Mouse (Mus musculus) spleen, embryonic (tissue): ENCODE results near the gene Mtcl1.
"Not testable (repeated sequence)": the region's sequence is repeated elsewhere in the genome, so short reads cannot be mapped to it uniquely, and the experiment has no call there.

Source experiments
- CTCF ChIA-PET: fragments of 350-600 bp; sonication (Branson Sonifier 250); formaldehyde crosslinking; loops from one replicate; lab custom pipeline; 2022; lab: Charles Lee

Gene Mtcl1

GRCm38 (mm10) chr17:66448421-66449405, 837 bp downstream of the Mtcl1 start:
- CTCF ChIA-PET: no interaction called here

GRCm38 (mm10) chr17:66447978-66448377, 1.6 kb downstream of the Mtcl1 start:
- CTCF ChIA-PET: no interaction called here

GRCm38 (mm10) chr17:66447007-66447312, 2.6 kb downstream of the Mtcl1 start:
- CTCF ChIA-PET: no interaction called here

- CTCF ChIA-PET: no interaction called here
These were observed 3.1 kb downstream of the Mtcl1 start for GRCm38 (mm10) chr17:66446196-66447006.

GRCm38 (mm10) chr17:66444059-66444700, 5.4 kb downstream of the Mtcl1 start:
- CTCF ChIA-PET: no interaction called here

- CTCF ChIA-PET: no interaction called here
These were observed 9.7 kb downstream of the Mtcl1 start for GRCm38 (mm10) chr17:66439888-66440287.

GRCm38 (mm10) chr17:66439051-66439753, 10.3 kb downstream of the Mtcl1 start:
- CTCF ChIA-PET: no interaction called here

- CTCF ChIA-PET: no interaction called here
These were observed 11.4 kb downstream of the Mtcl1 start for GRCm38 (mm10) chr17:66438137-66438536.

GRCm38 (mm10) chr17:66436811-66437210, 12.7 kb downstream of the Mtcl1 start:
- CTCF ChIA-PET: no interaction called here

GRCm38 (mm10) chr17:66435982-66436381, 13.6 kb downstream of the Mtcl1 start:
- CTCF ChIA-PET: no interaction called here

GRCm38 (mm10) chr17:66435007-66435406, 14.5 kb downstream of the Mtcl1 start:
- CTCF ChIA-PET: no interaction called here

GRCm38 (mm10) chr17:66434566-66434965, 15.0 kb downstream of the Mtcl1 start:
- CTCF ChIA-PET: no interaction called here

- CTCF ChIA-PET: not testable (repeated sequence)
These were observed 24.9 kb downstream of the Mtcl1 start for GRCm38 (mm10) chr17:66424601-66425000.

- CTCF ChIA-PET: no interaction called here
These were observed 30.1 kb downstream of the Mtcl1 start for GRCm38 (mm10) chr17:66419421-66419820.

GRCm38 (mm10) chr17:66417748-66418147, 31.8 kb downstream of the Mtcl1 start:
- CTCF ChIA-PET: no interaction called here

- CTCF ChIA-PET: no interaction called here
These were observed 32.2 kb downstream of the Mtcl1 start for GRCm38 (mm10) chr17:66417329-66417728.

GRCm38 (mm10) chr17:66416841-66417313, 32.7 kb downstream of the Mtcl1 start:
- CTCF ChIA-PET: no interaction called here

GRCm38 (mm10) chr17:66416436-66416835, 33.1 kb downstream of the Mtcl1 start:
- CTCF ChIA-PET: no interaction called here

GRCm38 (mm10) chr17:66414331-66414730, 35.2 kb downstream of the Mtcl1 start:
- CTCF ChIA-PET: no interaction called here

GRCm38 (mm10) chr17:66412155-66412970, 37.2 kb downstream of the Mtcl1 start:
- CTCF ChIA-PET: no interaction called here
